Mouse (Mus musculus) cerebellum, adult 9-11 months (tissue): ENCODE data around the gene Slc44a5.
A peak's percentile ranks its signal among the peaks of the same experiment; 100 is the strongest.
"Not testable (repeated sequence)": the region's sequence is repeated elsewhere in the genome, so short reads cannot be mapped to it uniquely, and the experiment has no call there.

Experiments used
- DNase-seq: peaks from one replicate; pipeline ENCODE4 v3.0.0; 2022

Gene Slc44a5

GRCm38 (mm10) chr3:154110528-154110927 is 137.3 kb downstream of the Slc44a5 start:
- no peak for DNase-seq

GRCm38 (mm10) chr3:154111221-154111620 is 138.0 kb downstream of the Slc44a5 start:
- DNase-seq = no peak

GRCm38 (mm10) chr3:154114991-154115390 is 141.8 kb downstream of the Slc44a5 start:
- no peak for DNase-seq

- no peak for DNase-seq
Observed at GRCm38 (mm10) chr3:154115478-154115877, 142.2 kb downstream of the Slc44a5 start.

- no peak for DNase-seq
Observed at GRCm38 (mm10) chr3:154116000-154116399, 142.8 kb downstream of the Slc44a5 start.

- DNase-seq = peak; percentile 31
Observed at GRCm38 (mm10) chr3:154118992-154119603, 145.9 kb downstream of the Slc44a5 start.

GRCm38 (mm10) chr3:154122531-154122930 is 149.3 kb downstream of the Slc44a5 start:
- DNase-seq = no peak

GRCm38 (mm10) chr3:154124890-154125575 is 151.8 kb downstream of the Slc44a5 start:
- no peak for DNase-seq

- DNase-seq = no peak
Observed at GRCm38 (mm10) chr3:154125768-154126376, 152.6 kb downstream of the Slc44a5 start.

GRCm38 (mm10) chr3:154127246-154127645 is 154.0 kb downstream of the Slc44a5 start:
- no peak for DNase-seq

GRCm38 (mm10) chr3:154129036-154129435 is 155.8 kb downstream of the Slc44a5 start:
- DNase-seq = no peak

GRCm38 (mm10) chr3:154130431-154131114 is 157.3 kb downstream of the Slc44a5 start:
- DNase-seq = no peak

- no peak for DNase-seq
Observed at GRCm38 (mm10) chr3:154133986-154134385, 160.8 kb downstream of the Slc44a5 start.

GRCm38 (mm10) chr3:154134701-154135100 is 161.5 kb downstream of the Slc44a5 start:
- no peak for DNase-seq

GRCm38 (mm10) chr3:154136501-154136900 is 163.3 kb downstream of the Slc44a5 start:
- no peak for DNase-seq

- DNase-seq = no peak
Observed at GRCm38 (mm10) chr3:154141346-154141745, 168.1 kb downstream of the Slc44a5 start.

GRCm38 (mm10) chr3:154142618-154143017 is 169.4 kb downstream of the Slc44a5 start:
- no peak for DNase-seq

- DNase-seq = no peak
Observed at GRCm38 (mm10) chr3:154145750-154146149, 172.5 kb downstream of the Slc44a5 start.

- no peak for DNase-seq
Observed at GRCm38 (mm10) chr3:154149778-154150177, 176.5 kb downstream of the Slc44a5 start.

- not testable (repeated sequence) for DNase-seq
Observed at GRCm38 (mm10) chr3:154153541-154153940, 180.3 kb downstream of the Slc44a5 start.

- DNase-seq = no peak
Observed at GRCm38 (mm10) chr3:154165882-154166281, 192.6 kb downstream of the Slc44a5 start.

- no peak for DNase-seq
Observed at GRCm38 (mm10) chr3:154171881-154172592, 198.8 kb downstream of the Slc44a5 start.

- DNase-seq = no peak
Observed at GRCm38 (mm10) chr3:154172593-154172965, 199.3 kb downstream of the Slc44a5 start.
